Mouse (Mus musculus) brain, embryonic 14.5 days (tissue): Measurements from ENCODE around the gene Snap25.

Source experiments
- CTCF ChIP-seq: fragments of 200-500 bp; IDR thresholded peaks from 2 replicates; pipeline ENCODE4 v1.5.1; 2012; ENCODE audit warnings: inconsistent platforms, mild to moderate bottlenecking, moderate library complexity, borderline replicate concordance; ENCODE audit not compliant: insufficient read depth, insufficient read length; ENCODE audit errors: extremely low read depth
- POLR2A ChIP-seq: fragments of 200-500 bp; IDR thresholded peaks from 2 replicates; pipeline ENCODE4 v1.6.1; 2012; ENCODE audit warnings: mild to moderate bottlenecking, inconsistent platforms, borderline replicate concordance; ENCODE audit not compliant: poor library complexity, insufficient read depth, insufficient read length, severe bottlenecking; ENCODE audit errors: extremely low read depth

DNA sequence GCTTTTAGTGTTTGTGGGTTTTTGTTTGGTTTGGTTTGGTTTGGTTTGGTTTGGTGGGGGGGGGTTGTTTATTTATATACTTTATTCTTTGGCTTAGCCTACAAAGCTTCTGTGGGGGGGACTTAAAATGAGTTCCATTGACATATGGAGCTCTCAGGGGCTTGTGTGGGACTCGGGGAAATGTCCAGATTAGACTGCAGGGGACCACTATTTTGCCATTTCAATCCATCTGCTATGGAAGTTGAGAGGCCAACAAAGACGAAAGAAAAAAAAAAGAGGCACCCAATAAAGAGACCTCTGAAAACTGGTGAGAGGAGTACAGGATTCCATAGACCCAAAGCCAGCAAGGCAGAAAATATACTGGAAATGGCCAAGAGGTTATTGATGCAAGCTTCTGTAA lies 9.9 kb upstream of the Snap25 start:
- TF ChIP-seq CTCF: no peak
- TF ChIP-seq POLR2A: no peak
